Mouse (Mus musculus) ES-E14 (cell line): ENCODE measurements around the gene Hist1h4f.

Source experiments
- HCFC1 ChIP-seq: IDR thresholded peaks from 2 replicates; pipeline ENCODE4 v1.6.1; 2012; ENCODE audit warnings: low read length, inconsistent platforms, borderline replicate concordance; ENCODE audit not compliant: insufficient read depth
- ZC3H11A ChIP-seq: IDR thresholded peaks from 2 replicates; pipeline ENCODE4 v1.6.1; 2012; ENCODE audit warnings: low read depth, mild to moderate bottlenecking, inconsistent platforms, low read length, borderline replicate concordance
- ZNF384 ChIP-seq: IDR thresholded peaks from 2 replicates; pipeline ENCODE4 v1.6.1; 2012; ENCODE audit warnings: low read depth, low read length, inconsistent platforms

DNA sequence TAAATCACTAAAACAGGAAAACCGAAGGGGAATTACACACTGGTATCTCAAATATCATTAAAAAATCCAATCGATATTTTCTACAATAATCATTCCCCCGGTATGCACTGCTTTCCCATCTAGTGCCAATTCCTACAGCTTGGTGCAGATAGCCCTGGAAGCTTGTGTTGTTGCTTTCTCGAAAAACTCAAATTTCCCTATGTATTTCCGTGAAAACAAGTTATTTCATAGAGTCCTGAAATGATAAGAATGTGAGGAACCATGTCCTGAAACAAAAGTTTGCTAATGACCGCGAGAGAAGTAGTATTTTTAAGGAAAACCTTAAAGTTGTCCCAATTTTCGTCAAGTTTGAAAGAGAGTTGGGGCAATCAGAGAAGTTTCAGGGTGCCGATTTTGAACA, 2.9 kb upstream of the Hist1h4f start:
- TF ChIP-seq ZC3H11A = no peak
- no peak for TF ChIP-seq ZNF384
- TF ChIP-seq HCFC1 = no peak
